Mouse (Mus musculus) embryonic facial prominence, embryonic 15.5 days (tissue): Measurements from ENCODE around the gene Prdx5. TPM values are rescaled to one million over a fixed set of nuclear protein-coding genes. Genes with fewer than 3 reads are reported as not detected.

ENCODE experiments used
- ATAC-seq: fragments of 200-750 bp; cut with Nextera tagmentation; 2 replicates; pipeline ENCODE4 v1.8.0; 2017; ENCODE audit warnings: low read depth, moderate TSS enrichment; ENCODE audit not compliant: insufficient number of reproducible peaks, low FRiP score, low TSS enrichment
- H3K27ac ChIP-seq: fragments of 300-500 bp; sonication (generic); replicated peaks from 2 replicates; pipeline ENCODE4 v1.5.1; 2015; ENCODE audit warnings: mild to moderate bottlenecking, inconsistent platforms
- H3K27me3 ChIP-seq: fragments of 300-500 bp; sonication (generic); 2 replicates; pipeline ENCODE4 v1.6.1; 2015; ENCODE audit warnings: inconsistent platforms
- H3K36me3 ChIP-seq: fragments of 300-500 bp; sonication (generic); 2 replicates; pipeline ENCODE4 v1.6.1; 2015; ENCODE audit warnings: mild to moderate bottlenecking, inconsistent platforms
- H3K4me1 ChIP-seq: fragments of 300-500 bp; sonication (generic); 2 replicates; pipeline ENCODE4 v1.6.1; 2015; ENCODE audit warnings: inconsistent platforms
- H3K4me2 ChIP-seq: fragments of 300-500 bp; sonication (generic); replicated peaks from 2 replicates; pipeline ENCODE4 v1.6.1; 2015; ENCODE audit warnings: mild to moderate bottlenecking, inconsistent platforms
- H3K4me3 ChIP-seq: fragments of 300-500 bp; sonication (generic); replicated peaks from 2 replicates; pipeline ENCODE4 v1.5.1; 2015; ENCODE audit warnings: mild to moderate bottlenecking, inconsistent platforms
- H3K9ac ChIP-seq: fragments of 300-500 bp; sonication (generic); 2 replicates; pipeline ENCODE4 v1.6.1; 2015; ENCODE audit warnings: inconsistent platforms
- H3K9me3 ChIP-seq: fragments of 300-500 bp; sonication (generic); replicated peaks from 2 replicates; pipeline ENCODE4 v1.6.1; 2016; ENCODE audit warnings: inconsistent platforms
- WGBS: fragments of 180-500 bp; shearing (Covaris S2); methylation state at CpG from one replicate; pipeline ENCODE4 v1.1.7; 2015; 5-methylcytosine and 5-hydroxymethylcytosine counted together
- polyA plus RNA-seq: library from polyadenylated mRNA; unstranded; fragments of >200 nt; fragmentation: Nextera tagmentation; extraction: Ambion mirVana; gene quantifications from 2 replicates; pipeline ENCODE4 v1.2.1, GENCODE M21; 2015

Prdx5 gene
- polyA plus RNA-seq, 1 experiment from 2014 or later = 330 TPM

GRCm38 (mm10) chr19:6934195-6934977, 24.5 kb upstream of the Prdx5 start, which contains the start of gene Kcnk4:
TSS of gene Kcnk4 (minus strand) at chr19:6934515.
- no peak; the same call in 1 of the 2 replicates for ATAC-seq
- Histone ChIP-seq H3K36me3 (no peaks in the 10 kb centered on the region), H3K27me3 (peaks cover 63% of the 10 kb centered on the region), H3K4me1 (peaks cover 19% of the 10 kb centered on the region), H3K27ac (no peak within 1 kb of the TSS), H3K4me2 (peak within 1 kb of the TSS; percentile 94), H3K9me3 (no peaks in the 10 kb centered on the region), H3K9ac (peak within 1 kb of the TSS; percentile 33; the same call in 1 of the 2 replicates), H3K4me3 (peak within 1 kb of the TSS; percentile 50)
- 8% methylated on average over 23 of the region's 23 CpGs for whole genome bisulfite sequencing

DNA sequence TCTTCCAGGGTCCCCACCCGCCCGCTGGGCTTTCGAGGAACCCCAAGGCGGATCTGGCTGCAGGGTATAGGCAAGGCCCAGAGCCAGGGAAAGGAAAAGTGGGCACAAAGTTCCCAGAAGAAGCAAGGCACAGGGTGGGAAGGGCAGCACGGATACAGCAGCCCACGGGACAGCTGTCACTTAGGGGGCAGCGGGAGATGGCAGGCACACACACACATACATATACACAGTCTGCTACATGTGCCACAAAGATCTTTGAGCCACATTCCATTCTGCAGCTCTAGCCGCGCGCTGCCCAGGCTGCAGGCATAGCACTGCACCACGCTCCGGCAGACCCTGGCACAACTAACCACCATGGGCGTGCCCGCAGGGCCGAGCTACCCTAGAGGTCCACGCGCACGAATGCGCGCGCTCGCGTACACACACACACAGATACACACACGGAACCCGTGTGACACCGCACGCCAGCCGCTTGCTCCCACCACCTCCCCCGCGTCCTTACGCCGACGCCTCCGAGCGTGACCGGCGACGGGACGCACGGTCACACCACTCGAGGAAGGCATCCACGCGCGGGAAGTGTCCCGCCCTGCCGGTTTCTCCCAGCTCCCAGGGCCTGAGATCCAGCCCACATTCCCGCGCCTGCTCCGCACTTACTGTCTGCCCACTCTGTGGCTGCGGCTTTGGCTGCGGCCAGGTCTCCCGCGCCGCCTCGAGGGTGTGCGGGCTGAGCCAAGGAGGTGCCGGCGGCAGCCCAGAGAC, 23.7 kb upstream of the Prdx5 start:
- peaks cover 71% of the 10 kb centered on the region for H3K27me3 ChIP-seq

DNA sequence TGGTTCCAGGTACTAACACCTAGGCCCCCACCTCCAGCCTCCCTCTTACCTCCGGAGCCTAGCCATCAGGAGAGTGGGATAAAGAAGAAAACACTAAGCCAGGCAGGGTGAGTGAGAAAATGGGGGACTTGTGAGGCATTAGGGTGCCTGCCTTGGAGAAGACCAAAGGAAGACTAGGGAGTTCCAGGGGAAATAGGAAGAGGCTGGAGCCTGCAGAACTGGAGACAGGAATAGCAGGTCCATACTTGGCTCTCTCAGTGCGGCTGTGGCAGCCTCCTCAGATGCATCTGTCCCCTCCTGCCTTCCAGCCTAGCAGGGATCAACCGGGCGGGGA, 23.2 kb upstream of the Prdx5 start:
- no peak for ATAC-seq
- H3K4me1 ChIP-seq = peaks cover 18% of the 10 kb centered on the region
- no peak overlapping the region for H3K27ac ChIP-seq
- peaks cover 73% of the 10 kb centered on the region for H3K27me3 ChIP-seq
- peak overlapping the region; percentile 50; the same call in 1 of the 2 replicates for H3K4me3 ChIP-seq
- no peak overlapping the region for H3K9ac ChIP-seq
- WGBS = 14% methylated on average over 4 of the region's 4 CpGs
- H3K36me3 ChIP-seq = no peaks in the 10 kb centered on the region
- peak overlapping the region; percentile 94 for H3K4me2 ChIP-seq
- no peaks in the 10 kb centered on the region for H3K9me3 ChIP-seq

More for the DNA sequence above, 23.7 kb upstream of the Prdx5 start:
- Histone ChIP-seq H3K36me3 (no peaks in the 10 kb centered on the region), H3K9me3 (no peaks in the 10 kb centered on the region), H3K4me3 (peak overlapping the region; percentile 50), H3K4me1 (peaks cover 18% of the 10 kb centered on the region), H3K4me2 (peak overlapping the region; percentile 94), H3K27ac (no peak overlapping the region), H3K9ac (peak overlapping the region; percentile 33; the same call in 1 of the 2 replicates)
- ATAC-seq = peak; percentile 48
- WGBS = 3% methylated on average over 58 of the region's 58 CpGs

DNA sequence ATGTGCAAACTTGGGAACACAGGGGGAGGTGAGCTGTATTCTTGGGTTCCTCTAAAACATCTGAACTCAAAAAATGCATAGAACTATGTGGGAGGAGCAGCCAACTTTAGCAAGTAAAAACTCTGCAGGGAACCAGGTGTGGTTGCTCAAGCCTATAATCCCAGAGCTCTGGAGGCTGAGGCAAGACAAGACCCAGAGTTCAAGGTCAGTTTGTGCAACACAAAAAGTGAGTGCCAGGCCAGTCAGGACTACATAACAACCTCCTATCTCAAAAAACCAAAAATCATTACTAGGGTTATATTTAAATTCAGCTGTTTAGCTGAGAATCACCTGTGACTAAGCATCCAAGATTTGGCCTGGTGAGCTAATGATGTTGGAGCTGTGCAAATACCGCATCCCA, 22.1 kb upstream of the Prdx5 start:
- WGBS = 52% methylated on average over 1 of the region's 1 CpGs
- ATAC-seq = no peak

GRCm38 (mm10) chr19:6931002-6931401, 21.1 kb upstream of the Prdx5 start:
- no peak overlapping the region for H3K4me2 ChIP-seq
- peaks cover 27% of the 10 kb centered on the region for H3K4me1 ChIP-seq
- 0% methylated on average over 2 of the region's 2 CpGs for WGBS
- H3K27ac ChIP-seq = no peak overlapping the region
- H3K27me3 ChIP-seq = peaks cover 88% of the 10 kb centered on the region
- no peak for ATAC-seq
- no peaks in the 10 kb centered on the region for H3K9me3 ChIP-seq
- no peak overlapping the region for H3K4me3 ChIP-seq
- H3K9ac ChIP-seq = no peak overlapping the region
- H3K36me3 ChIP-seq = no peaks in the 10 kb centered on the region

More for the DNA sequence above, 22.1 kb upstream of the Prdx5 start:
- H3K9ac ChIP-seq = no peak overlapping the region
- H3K4me2 ChIP-seq = no peak overlapping the region
- peaks cover 84% of the 10 kb centered on the region for H3K27me3 ChIP-seq
- H3K4me3 ChIP-seq = no peak overlapping the region
- H3K9me3 ChIP-seq = no peaks in the 10 kb centered on the region
- H3K4me1 ChIP-seq = peaks cover 20% of the 10 kb centered on the region
- H3K36me3 ChIP-seq = no peaks in the 10 kb centered on the region
- no peak overlapping the region for H3K27ac ChIP-seq

- H3K4me1 ChIP-seq = peaks cover 28% of the 10 kb centered on the region
- H3K36me3 ChIP-seq = no peaks in the 10 kb centered on the region
- no peak overlapping the region for H3K9ac ChIP-seq
- peaks cover 88% of the 10 kb centered on the region for H3K27me3 ChIP-seq
- peak overlapping the region; percentile 51 for H3K4me2 ChIP-seq
- H3K4me3 ChIP-seq = peak overlapping the region; percentile 33
- no peak for ATAC-seq
- H3K27ac ChIP-seq = no peak overlapping the region
- no peaks in the 10 kb centered on the region for H3K9me3 ChIP-seq
- WGBS = 18% methylated on average over 9 of the region's 9 CpGs
Measured at GRCm38 (mm10) chr19:6928080-6928479, 18.2 kb upstream of the Prdx5 start.

- Histone ChIP-seq H3K4me2 (peak overlapping the region; percentile 51), H3K27ac (peak overlapping the region; percentile 72), H3K27me3 (peaks cover 82% of the 10 kb centered on the region), H3K4me1 (peaks cover 32% of the 10 kb centered on the region), H3K9me3 (no peaks in the 10 kb centered on the region), H3K9ac (no peak overlapping the region), H3K4me3 (peak overlapping the region; percentile 33), H3K36me3 (no peaks in the 10 kb centered on the region)
- WGBS = 11% methylated on average over 26 of the region's 26 CpGs
- ATAC-seq = no peak
Measured at GRCm38 (mm10) chr19:6926559-6927255, 16.8 kb upstream of the Prdx5 start.

DNA sequence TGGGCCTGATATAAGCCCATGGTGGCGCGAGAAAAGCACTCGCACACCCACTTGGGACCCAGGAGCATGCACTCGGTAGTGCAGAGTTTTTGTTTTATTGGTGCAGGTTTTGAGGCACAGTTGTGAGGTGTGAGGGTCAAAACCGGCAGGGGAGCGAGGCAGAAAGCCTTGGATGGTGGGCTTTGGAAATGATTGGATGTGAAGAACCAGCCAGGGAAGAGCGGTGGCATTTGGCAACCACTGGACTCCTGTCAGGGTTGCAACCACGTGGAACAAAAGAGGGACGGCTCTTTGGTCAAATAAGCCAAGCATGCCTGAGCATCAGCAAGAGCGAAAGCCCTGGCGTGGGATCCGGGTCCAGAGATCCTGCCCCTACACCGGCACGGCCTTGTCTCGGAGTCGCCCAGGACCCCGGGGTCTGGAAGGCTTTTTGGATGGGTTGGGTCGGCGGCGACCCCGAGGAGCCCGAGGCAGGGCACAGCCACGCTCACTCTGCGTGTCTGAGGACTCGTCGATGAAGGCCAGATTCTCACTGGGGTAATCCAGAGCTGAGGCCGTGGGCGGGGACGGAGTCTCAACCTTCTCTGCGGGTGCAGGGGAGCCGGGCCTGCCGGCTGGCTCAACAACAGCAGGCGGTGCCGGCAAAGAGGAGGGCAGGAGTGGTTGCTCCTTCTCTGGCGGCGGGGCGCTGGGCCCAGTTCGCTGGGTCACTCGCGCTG, 15.9 kb upstream of the Prdx5 start:
- peaks cover 34% of the 10 kb centered on the region for H3K4me1 ChIP-seq
- ATAC-seq = no peak
- peak overlapping the region; percentile 33 for H3K4me3 ChIP-seq
- WGBS = 11% methylated on average over 40 of the region's 40 CpGs
- H3K27ac ChIP-seq = peak overlapping the region; percentile 72
- no peaks in the 10 kb centered on the region for H3K9me3 ChIP-seq
- H3K36me3 ChIP-seq = no peaks in the 10 kb centered on the region
- peak overlapping the region; percentile 51 for H3K4me2 ChIP-seq
- H3K27me3 ChIP-seq = peaks cover 74% of the 10 kb centered on the region
- no peak overlapping the region for H3K9ac ChIP-seq

GRCm38 (mm10) chr19:6925307-6925573, 15.3 kb upstream of the Prdx5 start, which contains the start of gene Catsperz:
TSS of gene Catsperz (minus strand) at chr19:6925380.
- Histone ChIP-seq H3K27me3 (peaks cover 69% of the 10 kb centered on the region), H3K4me2 (peak within 1 kb of the TSS; percentile 51), H3K9ac (no peak within 1 kb of the TSS), H3K4me3 (peak within 1 kb of the TSS; percentile 33), H3K36me3 (no peaks in the 10 kb centered on the region), H3K9me3 (no peaks in the 10 kb centered on the region), H3K4me1 (peaks cover 39% of the 10 kb centered on the region), H3K27ac (peak within 1 kb of the TSS; percentile 72)
- WGBS = 3% methylated on average over 9 of the region's 9 CpGs
- no peak for ATAC-seq

DNA sequence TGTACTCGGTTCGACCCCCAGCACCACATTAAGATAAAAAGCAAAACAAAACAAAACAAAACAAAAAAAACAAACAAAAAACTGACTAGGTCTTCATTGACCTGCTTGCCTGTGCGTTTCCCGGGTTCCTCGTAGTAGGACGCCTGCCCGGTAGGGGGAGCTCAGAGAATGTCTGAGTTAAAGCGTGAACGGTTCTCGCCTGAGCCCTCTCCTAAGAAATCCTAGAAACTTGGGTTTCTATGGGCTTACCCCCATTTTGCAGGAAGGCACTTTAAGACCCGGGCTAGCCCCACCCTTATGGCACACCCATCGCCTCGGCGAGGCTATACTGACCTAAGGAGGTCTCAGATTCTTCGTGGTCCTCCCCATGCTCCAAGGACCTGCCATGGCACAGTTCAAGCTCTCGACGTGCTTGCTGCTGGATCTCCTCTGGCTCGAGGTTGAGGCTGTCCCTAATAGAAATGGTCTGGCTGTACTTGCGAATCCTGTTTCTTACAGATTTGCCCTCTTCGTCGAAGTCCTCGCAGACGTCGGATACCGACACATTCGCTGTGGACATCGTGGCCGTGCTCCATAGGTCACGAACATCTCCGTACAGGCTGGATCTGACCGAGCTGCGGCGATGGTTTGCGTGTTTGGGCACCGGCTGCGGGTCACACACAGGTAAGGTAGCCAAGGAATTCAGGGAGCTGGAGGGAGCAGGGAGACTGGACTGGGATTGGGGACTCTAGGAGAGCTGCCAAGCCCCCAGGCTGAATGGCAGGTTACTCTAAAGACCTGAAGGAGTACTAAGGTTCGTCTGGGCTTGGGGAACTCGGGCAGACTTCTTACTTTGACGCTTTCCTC, 14.8 kb upstream of the Prdx5 start:
- peaks cover 45% of the 10 kb centered on the region for H3K4me1 ChIP-seq

More for the DNA sequence above, 14.8 kb upstream of the Prdx5 start:
- Histone ChIP-seq H3K36me3 (no peaks in the 10 kb centered on the region), H3K4me2 (peak overlapping the region; percentile 51), H3K9me3 (no peaks in the 10 kb centered on the region), H3K27me3 (peaks cover 65% of the 10 kb centered on the region), H3K9ac (no peak overlapping the region), H3K27ac (no peak overlapping the region), H3K4me3 (peak overlapping the region; percentile 33)
- no peak for ATAC-seq
- WGBS = 2% methylated on average over 39 of the region's 39 CpGs
